Mouse (Mus musculus): ENCODE data around the gene Hk2. TPM values are rescaled to one million over a fixed set of nuclear protein-coding genes. Genes with fewer than 3 reads are reported as not detected.

Gene Hk2
- polyA plus RNA-seq, 1 experiment = 83.0 TPM

- H3K9me3 ChIP-seq (replicated peaks; ENCODE audit: control insufficient read depth, insufficient read depth, low read length, poor library complexity, severe bottlenecking) = no peaks in the 10 kb centered on the region
- no peaks in the 10 kb centered on the region for H3K27me3 ChIP-seq (ENCODE audit: control insufficient read depth, insufficient read depth, low read length, poor library complexity, severe bottlenecking)
- H3K4me3 ChIP-seq (ENCODE audit: low read depth, low read length) = no peak overlapping the region
- H3K36me3 ChIP-seq (ENCODE audit: control insufficient read depth, insufficient read depth, low read length, poor library complexity, severe bottlenecking) = no peaks in the 10 kb centered on the region
- H3K27ac ChIP-seq (ENCODE audit: insufficient read depth, low read length) = no peak overlapping the region
- H3K4me1 ChIP-seq (ENCODE audit: control insufficient read depth, insufficient read depth, low read length) = peaks cover 3% of the 10 kb centered on the region
- no peak overlapping the region for H3K9ac ChIP-seq (ENCODE audit: low read depth, poor library complexity, severe bottlenecking)
- TF ChIP-seq EP300 (IDR thresholded peaks at IDR 0.05; ENCODE audit: insufficient read depth, low read depth, low read length) (no peak), POLR2A (IDR thresholded peaks at IDR 0.05; ENCODE audit: insufficient read depth, low read length) (no peak), CTCF (IDR thresholded peaks at IDR 0.05; ENCODE audit: low read depth, low read length) (no peak)
These were observed 58.6 kb downstream of the Hk2 start for GRCm38 (mm10) chr6:82715653-82716052.

- Histone ChIP-seq H3K27me3 (ENCODE audit: control insufficient read depth, insufficient read depth, low read length, poor library complexity, severe bottlenecking) (no peaks in the 10 kb centered on the region), H3K9ac (ENCODE audit: low read depth, poor library complexity, severe bottlenecking) (no peak overlapping the region), H3K9me3 (replicated peaks; ENCODE audit: control insufficient read depth, insufficient read depth, low read length, poor library complexity, severe bottlenecking) (no peaks in the 10 kb centered on the region), H3K4me3 (ENCODE audit: low read depth, low read length) (no peak overlapping the region), H3K27ac (ENCODE audit: insufficient read depth, low read length) (no peak overlapping the region), H3K36me3 (ENCODE audit: control insufficient read depth, insufficient read depth, low read length, poor library complexity, severe bottlenecking) (no peaks in the 10 kb centered on the region), H3K4me1 (ENCODE audit: control insufficient read depth, insufficient read depth, low read length) (peaks cover 3% of the 10 kb centered on the region)
- no peak for TF ChIP-seq EP300 (IDR thresholded peaks at IDR 0.05; ENCODE audit: insufficient read depth, low read depth, low read length)
- TF ChIP-seq CTCF (IDR thresholded peaks at IDR 0.05; ENCODE audit: low read depth, low read length) = no peak
- TF ChIP-seq POLR2A (IDR thresholded peaks at IDR 0.05; ENCODE audit: insufficient read depth, low read length) = no peak
These were observed 59.0 kb downstream of the Hk2 start for GRCm38 (mm10) chr6:82715253-82715652.

- Histone ChIP-seq H3K9ac (ENCODE audit: low read depth, poor library complexity, severe bottlenecking) (no peak overlapping the region), H3K27ac (ENCODE audit: insufficient read depth, low read length) (no peak overlapping the region), H3K9me3 (replicated peaks; ENCODE audit: control insufficient read depth, insufficient read depth, low read length, poor library complexity, severe bottlenecking) (no peaks in the 10 kb centered on the region), H3K4me3 (ENCODE audit: low read depth, low read length) (no peak overlapping the region), H3K36me3 (ENCODE audit: control insufficient read depth, insufficient read depth, low read length, poor library complexity, severe bottlenecking) (no peaks in the 10 kb centered on the region), H3K27me3 (ENCODE audit: control insufficient read depth, insufficient read depth, low read length, poor library complexity, severe bottlenecking) (no peaks in the 10 kb centered on the region), H3K4me1 (ENCODE audit: control insufficient read depth, insufficient read depth, low read length) (peaks cover 3% of the 10 kb centered on the region)
- TF ChIP-seq EP300 (IDR thresholded peaks at IDR 0.05; ENCODE audit: insufficient read depth, low read depth, low read length) (no peak), CTCF (IDR thresholded peaks at IDR 0.05; ENCODE audit: low read depth, low read length) (no peak), POLR2A (IDR thresholded peaks at IDR 0.05; ENCODE audit: insufficient read depth, low read length) (no peak)
These were observed 59.4 kb downstream of the Hk2 start for GRCm38 (mm10) chr6:82714841-82715240.

GRCm38 (mm10) chr6:82714243-82714642, 60.0 kb downstream of the Hk2 start:
- H3K9ac ChIP-seq (ENCODE audit: low read depth, poor library complexity, severe bottlenecking) = no peak overlapping the region
- no peaks in the 10 kb centered on the region for H3K36me3 ChIP-seq (ENCODE audit: control insufficient read depth, insufficient read depth, low read length, poor library complexity, severe bottlenecking)
- H3K9me3 ChIP-seq (replicated peaks; ENCODE audit: control insufficient read depth, insufficient read depth, low read length, poor library complexity, severe bottlenecking) = no peaks in the 10 kb centered on the region
- H3K27ac ChIP-seq (ENCODE audit: insufficient read depth, low read length) = no peak overlapping the region
- H3K4me1 ChIP-seq (ENCODE audit: control insufficient read depth, insufficient read depth, low read length) = peaks cover 3% of the 10 kb centered on the region
- no peaks in the 10 kb centered on the region for H3K27me3 ChIP-seq (ENCODE audit: control insufficient read depth, insufficient read depth, low read length, poor library complexity, severe bottlenecking)
- TF ChIP-seq CTCF (IDR thresholded peaks at IDR 0.05; ENCODE audit: low read depth, low read length) = peak; percentile 85
- 0 out of 2 replicates have a peak, but pooled peaks have one; percentile 44 for TF ChIP-seq EP300 (IDR thresholded peaks at IDR 0.05; ENCODE audit: insufficient read depth, low read depth, low read length)
- TF ChIP-seq POLR2A (IDR thresholded peaks at IDR 0.05; ENCODE audit: insufficient read depth, low read length) = no peak
- H3K4me3 ChIP-seq (ENCODE audit: low read depth, low read length) = no peak overlapping the region

GRCm38 (mm10) chr6:82707742-82708141, 66.5 kb downstream of the Hk2 start:
- peaks cover 7% of the 10 kb centered on the region for H3K4me1 ChIP-seq (ENCODE audit: control insufficient read depth, insufficient read depth, low read length)
- H3K27ac ChIP-seq (ENCODE audit: insufficient read depth, low read length) = no peak overlapping the region
- no peaks in the 10 kb centered on the region for H3K27me3 ChIP-seq (ENCODE audit: control insufficient read depth, insufficient read depth, low read length, poor library complexity, severe bottlenecking)
- H3K9ac ChIP-seq (ENCODE audit: low read depth, poor library complexity, severe bottlenecking) = no peak overlapping the region
- H3K9me3 ChIP-seq (replicated peaks; ENCODE audit: control insufficient read depth, insufficient read depth, low read length, poor library complexity, severe bottlenecking) = no peaks in the 10 kb centered on the region
- no peak for TF ChIP-seq POLR2A (IDR thresholded peaks at IDR 0.05; ENCODE audit: insufficient read depth, low read length)
- TF ChIP-seq EP300 (IDR thresholded peaks at IDR 0.05; ENCODE audit: insufficient read depth, low read depth, low read length) = no peak
- no peak for TF ChIP-seq CTCF (IDR thresholded peaks at IDR 0.05; ENCODE audit: low read depth, low read length)
- no peaks in the 10 kb centered on the region for H3K36me3 ChIP-seq (ENCODE audit: control insufficient read depth, insufficient read depth, low read length, poor library complexity, severe bottlenecking)
- H3K4me3 ChIP-seq (ENCODE audit: low read depth, low read length) = no peak overlapping the region

GRCm38 (mm10) chr6:82707241-82707640, 67.0 kb downstream of the Hk2 start:
- Histone ChIP-seq H3K9ac (ENCODE audit: low read depth, poor library complexity, severe bottlenecking) (no peak overlapping the region), H3K4me3 (ENCODE audit: low read depth, low read length) (no peak overlapping the region), H3K9me3 (replicated peaks; ENCODE audit: control insufficient read depth, insufficient read depth, low read length, poor library complexity, severe bottlenecking) (no peaks in the 10 kb centered on the region), H3K27me3 (ENCODE audit: control insufficient read depth, insufficient read depth, low read length, poor library complexity, severe bottlenecking) (no peaks in the 10 kb centered on the region), H3K4me1 (ENCODE audit: control insufficient read depth, insufficient read depth, low read length) (peaks cover 7% of the 10 kb centered on the region), H3K36me3 (ENCODE audit: control insufficient read depth, insufficient read depth, low read length, poor library complexity, severe bottlenecking) (no peaks in the 10 kb centered on the region), H3K27ac (ENCODE audit: insufficient read depth, low read length) (no peak overlapping the region)
- TF ChIP-seq EP300 (IDR thresholded peaks at IDR 0.05; ENCODE audit: insufficient read depth, low read depth, low read length) = no peak
- TF ChIP-seq POLR2A (IDR thresholded peaks at IDR 0.05; ENCODE audit: insufficient read depth, low read length) = no peak
- TF ChIP-seq CTCF (IDR thresholded peaks at IDR 0.05; ENCODE audit: low read depth, low read length) = no peak

Data from ES-Bruce4 (cell line).